Mouse (Mus musculus) monocyte, adult 5-6 weeks (primary cell): ENCODE measurements around the gene Mrpl23. TPM values are rescaled to one million over a fixed set of nuclear protein-coding genes. Genes with fewer than 3 reads are reported as not detected.

ENCODE experiments used
- ATAC-seq: fragments of 153-309, 156-312 bp; replicated peaks from 2 replicates; pipeline ENCODE4 v1.8.0; 2017; ENCODE audit warnings: mild to moderate bottlenecking; ENCODE audit not compliant: low TSS enrichment, insufficient number of reproducible peaks, severe bottlenecking, poor library complexity, low FRiP score
- total RNA-seq: library from RNA; stranded (forward); fragments of 200-1000, 200-491, 200-594 nt; gene quantifications from 3 replicates; pipeline ENCODE4 v1.2.3, GENCODE M21; 2017

Mrpl23 gene
- total RNA-seq, 1 experiment from 2014 or later = 9.7 TPM

GRCm38 (mm10) chr7:142585890-142586289 lies 53.4 kb downstream of the Mrpl23 start:
- no peak for ATAC-seq

- ATAC-seq = no peak
Measured at GRCm38 (mm10) chr7:142588282-142588941, 55.9 kb downstream of the Mrpl23 start.

Other genes starting within 250 kb of the Mrpl23 start
- gene Krtap5-1, start 235.6 kb upstream of the Mrpl23 start, total RNA-seq = not detected in 3 replicates
- gene Krtap5-4, start 229.1 kb upstream of the Mrpl23 start, total RNA-seq = not detected in 3 replicates
- 10.2 to 46.5 TPM (median 13.9 TPM) in 3 replicates for gene Ifitm10, start 158.9 kb upstream of the Mrpl23 start, total RNA-seq
- 242 to 452 TPM (median 290 TPM) in 3 replicates for gene Gm49369, start 150.0 kb upstream of the Mrpl23 start, total RNA-seq
- 304 to 518 TPM (median 326 TPM) in 3 replicates for gene Ctsd, start 144.6 kb upstream of the Mrpl23 start, total RNA-seq
- gene Syt8, start 97.8 kb upstream of the Mrpl23 start, total RNA-seq = not detected in 3 replicates
- gene Tnni2, start 90.9 kb upstream of the Mrpl23 start, total RNA-seq = 7.5 to 20.6 TPM (median 11.3 TPM) in 3 replicates
- 1,011 to 1,374 TPM (median 1,247 TPM) in 3 replicates for gene Lsp1, start 71.9 kb upstream of the Mrpl23 start, total RNA-seq
- gene Tnnt3, start 33.9 kb upstream of the Mrpl23 start, total RNA-seq = 13.6 to 16.7 TPM (median 15.5 TPM) in 3 replicates
- gene Igf2, start 134.1 kb downstream of the Mrpl23 start, total RNA-seq = 0.21 TPM in 1 of 3 replicates, not detected in the others
- not detected in 3 replicates for gene Gm49394, start 137.3 kb downstream of the Mrpl23 start, total RNA-seq
- not detected in 3 replicates for gene Ins2, start 210.7 kb downstream of the Mrpl23 start, total RNA-seq